Mouse (Mus musculus): ENCODE measurements around the gene St3gal3.
A peak's percentile ranks its signal among the peaks of the same experiment; 100 is the strongest.

St3gal3 gene

DNA sequence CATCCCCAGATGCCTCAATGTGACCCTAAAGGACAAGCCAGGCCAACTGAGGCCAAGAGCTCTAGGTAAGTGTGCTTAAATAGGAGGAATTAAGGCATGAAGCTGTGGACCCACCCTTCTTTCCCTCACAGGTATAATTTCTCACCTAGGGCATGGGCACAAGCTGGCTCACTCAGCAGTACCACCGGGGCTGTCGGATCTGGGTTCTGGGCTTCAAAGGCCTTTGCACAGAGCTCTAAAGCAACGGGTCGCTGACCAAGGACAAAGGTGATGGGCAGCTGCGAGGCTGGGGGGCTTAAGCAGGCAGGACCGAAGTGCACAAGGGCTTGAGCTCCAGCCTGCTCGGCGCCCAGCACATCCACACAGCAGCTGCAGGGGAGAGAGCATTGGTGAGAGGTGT lies 244.0 kb downstream of the St3gal3 start:
- no peak for DNase-seq

DNA sequence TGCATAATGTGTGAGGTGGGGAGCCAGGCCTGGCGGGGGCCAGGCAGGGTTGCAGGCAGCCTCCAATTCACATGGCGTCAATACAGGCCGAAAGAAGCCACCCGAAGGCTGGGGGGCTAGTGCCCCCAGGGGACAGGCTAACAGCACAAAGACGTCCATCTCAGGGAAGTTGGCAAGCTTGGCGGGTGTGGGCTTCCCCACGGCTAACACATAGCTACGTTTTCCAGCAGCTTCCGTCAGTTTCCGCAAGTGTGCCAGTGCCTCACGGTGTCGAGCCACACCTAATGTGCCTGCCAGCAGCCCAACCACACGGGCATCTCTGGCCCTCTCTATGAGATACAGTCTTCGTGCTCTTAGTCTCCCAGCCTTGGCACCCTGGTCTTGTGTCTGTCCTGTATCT lies 244.7 kb downstream of the St3gal3 start:
- no peak for DNase-seq

DNA sequence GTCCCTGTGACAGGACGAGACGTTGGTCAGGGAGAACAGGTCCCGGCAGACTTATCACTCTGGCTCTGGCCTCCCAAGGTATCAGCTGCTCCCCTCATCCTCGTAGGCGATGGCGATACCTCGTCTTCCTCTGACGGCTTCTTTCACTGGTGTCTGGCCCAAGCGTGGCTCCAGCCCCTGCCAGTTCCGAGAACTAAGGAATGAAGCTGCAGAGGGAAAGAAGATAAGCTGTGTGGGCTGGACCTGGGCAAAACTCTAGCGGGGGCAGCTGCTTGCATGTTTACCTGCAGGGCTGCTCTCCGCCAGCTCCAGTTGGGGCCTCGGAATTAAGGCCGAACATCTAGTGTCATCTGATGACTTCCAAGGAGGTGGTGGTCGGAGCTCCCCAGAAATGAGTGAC lies 245.2 kb downstream of the St3gal3 start:
- DNase-seq, result no peak

DNA sequence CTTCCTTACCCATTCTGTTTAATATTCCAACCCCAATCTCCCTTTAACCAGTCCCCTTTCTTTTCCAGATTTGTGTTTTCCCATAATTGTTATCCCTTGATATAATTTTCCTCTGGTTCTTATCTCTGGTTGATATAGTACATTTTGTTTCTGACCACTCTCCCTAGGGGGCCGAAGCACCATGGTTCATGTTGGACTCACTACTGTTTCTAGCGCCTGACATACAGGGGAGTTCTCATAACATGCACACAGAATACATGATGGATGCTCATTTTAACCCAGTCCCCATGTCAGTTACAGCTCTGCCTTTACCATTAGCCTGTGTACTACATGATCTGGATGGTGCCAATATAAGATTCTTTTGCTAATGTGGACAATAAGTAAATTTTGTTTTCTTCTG lies 246.8 kb downstream of the St3gal3 start:
- DNase-seq, result no peak

DNA sequence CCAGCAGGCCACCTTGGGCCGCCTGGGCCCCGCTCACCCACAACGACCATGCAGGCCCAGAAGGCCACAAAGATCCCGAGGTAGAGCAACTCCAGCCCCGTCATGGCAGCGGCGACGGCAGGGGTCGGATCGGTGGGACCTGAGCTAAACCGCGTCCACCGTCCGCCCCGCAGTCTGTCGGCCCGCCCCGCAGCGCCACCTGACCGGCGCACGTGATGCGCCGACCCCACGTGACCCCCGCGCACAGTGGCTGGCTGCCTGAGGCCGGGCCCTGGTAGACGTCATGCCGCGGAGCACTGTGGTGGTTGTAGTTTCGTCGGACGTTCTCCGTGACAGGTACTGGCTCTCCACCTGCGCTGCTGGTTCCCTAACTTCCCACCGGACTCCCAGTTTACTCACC lies 247.6 kb downstream of the St3gal3 start, which contains the start of gene Atp6v0b:
TSS of gene Atp6v0b (minus strand) at position 201 of the 400 bp plus-strand sequence.
- peak; percentile 94 for DNase-seq

DNA sequence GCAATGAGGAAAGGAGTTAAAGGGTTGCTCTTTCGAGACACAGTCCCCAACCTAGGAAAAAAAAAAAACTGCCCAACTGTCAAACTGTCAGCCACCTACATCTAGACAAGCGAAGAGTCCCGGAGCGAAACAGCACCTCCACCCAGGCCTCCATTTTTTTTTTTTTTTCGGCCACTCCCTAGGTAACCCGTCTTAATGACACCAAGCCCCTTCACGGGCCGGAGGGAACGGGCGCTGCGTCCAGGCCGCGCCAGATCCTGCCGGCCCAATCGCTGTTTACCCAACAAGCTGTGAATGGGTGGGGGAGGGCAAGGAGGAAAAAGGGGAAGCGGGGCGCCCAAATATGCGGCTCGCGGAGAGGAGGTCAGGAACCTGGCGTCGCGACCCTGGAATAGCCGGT lies 248.1 kb downstream of the St3gal3 start:
- peak; percentile 37 for DNase-seq

DNA sequence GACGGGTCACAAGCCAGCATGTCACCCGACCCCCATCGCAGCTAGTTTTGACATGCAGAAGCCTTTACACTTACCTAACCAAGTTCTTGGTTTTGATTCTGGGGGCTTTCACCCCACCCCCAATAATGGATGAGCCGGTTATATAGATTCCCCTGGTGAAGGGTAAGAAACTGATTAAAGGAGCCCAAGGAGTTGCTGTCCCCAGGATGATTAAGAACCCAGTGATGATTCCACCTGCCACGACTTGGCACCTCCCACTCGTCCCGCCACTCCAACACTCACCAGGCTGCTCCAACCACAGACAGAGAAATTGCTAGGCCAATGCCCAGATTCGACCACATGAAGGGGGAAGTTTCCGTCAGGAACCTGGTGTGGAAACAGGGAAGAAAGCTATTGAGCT lies 248.7 kb downstream of the St3gal3 start:
- DNase-seq, result no peak

DNA sequence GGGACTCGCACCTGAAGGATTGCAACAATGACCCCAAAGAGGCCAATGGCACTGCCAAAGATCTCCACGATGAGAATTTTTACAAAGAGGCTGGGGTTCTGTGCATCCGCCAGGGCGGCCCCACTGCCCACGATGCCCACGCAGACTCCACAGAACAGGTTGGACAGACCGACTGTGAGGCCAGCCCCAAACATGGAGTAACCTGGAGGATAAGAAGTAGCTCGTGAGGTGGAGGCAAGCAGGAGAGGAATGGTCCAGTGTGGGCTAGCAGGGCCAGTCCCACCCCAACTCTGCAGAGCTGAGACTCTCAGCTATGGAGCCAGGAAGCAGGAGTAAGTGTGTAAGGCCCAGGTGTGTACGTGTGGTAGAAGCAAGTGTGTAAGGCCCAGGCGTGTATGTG lies 249.6 kb downstream of the St3gal3 start:
- DNase-seq, result no peak

DNA sequence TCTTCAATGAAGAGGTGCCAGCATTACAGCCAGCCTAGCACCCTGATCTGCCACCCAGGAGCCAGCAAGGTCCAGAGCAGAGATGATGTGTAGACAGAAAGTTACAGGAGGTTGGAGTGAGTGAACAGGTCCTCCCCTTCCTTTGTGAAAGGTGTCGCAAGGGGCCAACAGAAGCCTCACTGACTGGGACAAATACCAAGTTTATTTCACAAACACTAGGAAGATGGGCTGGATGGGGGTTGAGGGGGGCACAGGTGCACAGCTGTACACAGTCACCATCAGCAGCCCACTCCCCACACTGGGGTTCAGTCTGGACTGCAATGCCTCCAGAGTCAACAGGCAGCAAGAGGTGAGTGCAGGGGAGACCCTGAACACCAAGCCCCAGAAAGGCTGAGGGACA lies 250.6 kb downstream of the St3gal3 start:
- no peak for DNase-seq

DNA sequence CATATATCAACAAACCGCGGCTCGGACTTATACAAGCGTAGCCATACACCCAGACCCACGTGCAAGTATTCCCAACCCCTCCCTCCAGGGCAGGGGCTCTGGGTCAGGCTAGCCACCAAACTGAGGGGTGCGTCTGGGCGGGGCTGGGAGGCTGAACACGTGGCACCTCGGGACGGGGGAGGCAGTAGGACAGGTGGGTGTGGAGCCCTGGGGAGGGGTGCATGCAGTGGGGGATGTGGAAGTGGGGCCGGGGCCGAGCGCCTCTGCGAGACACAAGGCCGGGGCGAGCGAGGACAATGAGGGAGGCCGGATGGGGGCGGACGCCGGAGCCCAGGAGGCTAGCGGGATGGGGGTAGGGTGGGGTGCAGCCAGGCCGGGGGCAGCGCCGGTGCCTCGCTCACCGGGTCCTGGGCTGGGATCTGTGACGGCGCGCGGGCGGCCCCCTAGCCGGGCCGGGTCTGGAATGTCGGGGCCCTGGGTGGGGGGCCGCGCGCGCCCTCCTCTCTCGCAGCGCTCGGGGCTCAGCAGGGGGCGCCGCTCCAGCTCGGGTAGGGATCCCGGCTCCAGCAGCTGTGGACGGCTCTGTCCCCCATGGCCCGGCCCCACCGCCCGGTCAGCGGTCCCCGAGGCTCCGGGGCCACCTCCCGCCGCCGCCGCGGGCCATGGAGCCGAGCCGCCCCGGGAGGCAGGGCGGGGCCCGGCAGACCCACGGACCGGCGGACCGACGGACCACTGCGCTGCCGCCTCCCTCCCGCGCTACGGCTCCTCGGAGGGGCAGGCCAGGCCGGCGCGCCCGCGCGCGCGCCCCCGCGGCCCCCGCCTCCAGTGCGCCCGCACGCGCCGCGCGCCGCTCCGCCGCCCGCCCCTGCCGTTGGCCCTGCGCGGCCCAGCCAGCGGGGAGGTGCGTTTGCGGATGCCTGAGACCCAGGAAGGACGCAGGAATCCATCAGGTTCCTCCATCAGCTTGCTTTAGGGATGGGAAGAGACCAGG lies 251.7 kb downstream of the St3gal3 start, which contains the start of gene B4galt2:
TSS of gene B4galt2 (minus strand) at position 787 of the 991 bp plus-strand sequence.
- no peak for DNase-seq
